Mouse (Mus musculus) MEL (cell line): Measurements from ENCODE around the gene Alox5ap. TPM values are rescaled to one million over a fixed set of nuclear protein-coding genes. Genes with fewer than 3 reads are reported as not detected.
A peak's percentile ranks its signal among the peaks of the same experiment; 100 is the strongest.

Source experiments
- DNase-seq: peaks from one replicate; pipeline ENCODE4 v3.0.0; 2011; ENCODE audit warnings: low read depth, low spot score
- H3K27ac ChIP-seq: 2 replicates; pipeline ENCODE4 v1.5.1; 2012; ENCODE audit warnings: low read depth, mild to moderate bottlenecking, control low read depth, low read length, moderate library complexity; ENCODE audit not compliant: control insufficient read depth
- H3K27me3 ChIP-seq, 2 experiments: fragments of 150-350 bp in 1 of 2; sonication (generic) in 1 of 2; 2 replicates each; pipeline ENCODE4 v1.6.1; 2012; ENCODE audit warnings: low read length in 2 of 2, mild to moderate bottlenecking in 2 of 2, improper control_type of control experiment in 1 of 2, moderate library complexity in 1 of 2; ENCODE audit not compliant: insufficient read depth in 2 of 2, control insufficient read depth in 1 of 2
- H3K36me3 ChIP-seq, 2 experiments: 2 replicates each; pipeline ENCODE4 v1.6.1; 2012 to 2014; ENCODE audit warnings: low read length in 2 of 2, improper control_type of control experiment in 1 of 2, inconsistent platforms in 1 of 2, mild to moderate bottlenecking in 1 of 2; ENCODE audit not compliant: insufficient read depth in 2 of 2, control insufficient read depth in 1 of 2
- H3K4me1 ChIP-seq, 2 experiments: fragments of 150-350 bp in 1 of 2; sonication (generic) in 1 of 2; 2 replicates each; pipeline ENCODE4 v1.6.1; 2012; ENCODE audit warnings: low read length in 2 of 2, improper control_type of control experiment in 1 of 2, mild to moderate bottlenecking in 1 of 2; ENCODE audit not compliant: insufficient read depth in 2 of 2, control insufficient read depth in 1 of 2
- H3K4me3 ChIP-seq, 2 experiments: fragments of 150-350 bp in 1 of 2; sonication (generic) in 1 of 2; 2 replicates each; pipeline ENCODE4 v1.5.1; 2012; ENCODE audit warnings: low read depth in 2 of 2, low read length in 2 of 2, mild to moderate bottlenecking in 2 of 2, moderate library complexity in 2 of 2, control low read depth in 1 of 2, improper control_type of control experiment in 1 of 2; ENCODE audit not compliant: control insufficient read depth in 1 of 2, insufficient read depth in 1 of 2
- H3K79me2 ChIP-seq: 2 replicates; pipeline ENCODE4 v1.6.1; 2012; ENCODE audit warnings: mild to moderate bottlenecking, low read length, moderate library complexity; ENCODE audit not compliant: control insufficient read depth, poor library complexity, insufficient read depth
- H3K9ac ChIP-seq: 2 replicates; pipeline ENCODE4 v1.6.1; 2012; ENCODE audit warnings: low read depth, mild to moderate bottlenecking, control low read depth, low read length, moderate library complexity; ENCODE audit not compliant: control insufficient read depth, poor library complexity, severe bottlenecking
- H3K9me3 ChIP-seq: fragments of 150-350 bp; sonication (generic); replicated peaks from 2 replicates; pipeline ENCODE4 v1.6.1; 2012; ENCODE audit warnings: mild to moderate bottlenecking, low read length, improper control_type of control experiment, moderate library complexity; ENCODE audit not compliant: insufficient read depth
- CHD1 ChIP-seq: IDR thresholded peaks from 2 replicates; pipeline ENCODE4 v1.6.1; 2012; ENCODE audit warnings: low read depth, mild to moderate bottlenecking, inconsistent platforms, low read length, improper control_type of control experiment
- CHD2 ChIP-seq: IDR thresholded peaks from 2 replicates; pipeline ENCODE4 v1.6.1; 2011; ENCODE audit warnings: low read length, improper control_type of control experiment
- CTCF ChIP-seq, 3 experiments: IDR thresholded peaks in 2 of 3; conservative IDR thresholded peaks in 1 of 3; 2 replicates each; pipeline ENCODE4 v1.5.1; 2011 to 2012; ENCODE audit warnings: low read length in 3 of 3, low read depth in 2 of 3, mild to moderate bottlenecking in 2 of 3, improper control_type of control experiment in 1 of 3, inconsistent platforms in 1 of 3, mixed read lengths in 1 of 3, moderate library complexity in 1 of 3; ENCODE audit not compliant: control insufficient read depth in 1 of 3, insufficient read depth in 1 of 3, poor library complexity in 1 of 3, severe bottlenecking in 1 of 3
- ELF1 ChIP-seq: IDR thresholded peaks from 2 replicates; pipeline ENCODE4 v1.6.1; 2014; ENCODE audit warnings: low read depth, mild to moderate bottlenecking, inconsistent platforms, low read length, improper control_type of control experiment, moderate library complexity
- ETS1 ChIP-seq: IDR thresholded peaks from 2 replicates; pipeline ENCODE4 v1.6.1; 2012; ENCODE audit warnings: low read depth, mild to moderate bottlenecking, inconsistent platforms, low read length, improper control_type of control experiment, moderate library complexity
- GATA1 ChIP-seq: IDR thresholded peaks from 2 replicates; pipeline ENCODE4 v1.6.1; 2011; ENCODE audit warnings: low read depth, low read length, improper control_type of control experiment
- HCFC1 ChIP-seq: IDR thresholded peaks from 2 replicates; pipeline ENCODE4 v1.6.1; 2012; ENCODE audit warnings: low read depth, mild to moderate bottlenecking, inconsistent platforms, low read length, improper control_type of control experiment, moderate library complexity
- KAT2A ChIP-seq: conservative IDR thresholded peaks from 2 replicates; pipeline ENCODE4 v1.6.1; 2012; ENCODE audit warnings: low read depth, low read length, improper control_type of control experiment, inconsistent platforms
- MAX ChIP-seq: IDR thresholded peaks from 2 replicates; pipeline ENCODE4 v1.6.1; 2011; ENCODE audit warnings: low read length, improper control_type of control experiment
- MXI1 ChIP-seq: IDR thresholded peaks from 2 replicates; pipeline ENCODE4 v1.6.1; 2011; ENCODE audit warnings: mild to moderate bottlenecking, low read depth, low read length, improper control_type of control experiment
- MYC ChIP-seq: IDR thresholded peaks from 2 replicates; pipeline ENCODE4 v1.6.1; 2011; ENCODE audit warnings: low read depth, mild to moderate bottlenecking, low read length, improper control_type of control experiment, moderate library complexity
- POLR2A ChIP-seq, 2 experiments: IDR thresholded peaks; 2 replicates each; pipeline ENCODE4 v1.6.1; 2011 to 2012; ENCODE audit warnings: low read length in 2 of 2, mild to moderate bottlenecking in 2 of 2, control low read depth in 1 of 2, improper control_type of control experiment in 1 of 2, low read depth in 1 of 2, moderate library complexity in 1 of 2; ENCODE audit not compliant: control insufficient read depth in 1 of 2, insufficient read depth in 1 of 2, poor library complexity in 1 of 2
- POLR2AphosphoS2 ChIP-seq: IDR thresholded peaks from 2 replicates; pipeline ENCODE4 v1.6.1; 2011; ENCODE audit warnings: low read length, improper control_type of control experiment
- RAD21 ChIP-seq: IDR thresholded peaks from 2 replicates; pipeline ENCODE4 v1.6.1; 2011; ENCODE audit warnings: mild to moderate bottlenecking, low read depth, low read length, improper control_type of control experiment
- RCOR1 ChIP-seq: IDR thresholded peaks from 2 replicates; pipeline ENCODE4 v1.6.1; 2012; ENCODE audit warnings: low read depth, mild to moderate bottlenecking, inconsistent platforms, low read length, improper control_type of control experiment
- SIN3A ChIP-seq: IDR thresholded peaks from 2 replicates; pipeline ENCODE4 v1.6.1; 2012; ENCODE audit warnings: low read length, improper control_type of control experiment, inconsistent platforms
- SMC3 ChIP-seq: IDR thresholded peaks from 2 replicates; pipeline ENCODE4 v1.6.1; 2011; ENCODE audit warnings: low read depth, low read length, improper control_type of control experiment
- TAL1 ChIP-seq: IDR thresholded peaks from 2 replicates; pipeline ENCODE4 v1.6.1; 2012; ENCODE audit warnings: mild to moderate bottlenecking, inconsistent platforms, low read length, moderate library complexity, mixed read lengths
- TBP ChIP-seq: IDR thresholded peaks from 2 replicates; pipeline ENCODE4 v1.8.0; 2011; ENCODE audit warnings: low read depth, low read length, improper control_type of control experiment
- TCF12 ChIP-seq: IDR thresholded peaks from 2 replicates; pipeline ENCODE4 v1.6.1; 2014; ENCODE audit warnings: low read depth, mild to moderate bottlenecking, inconsistent platforms, low read length, improper control_type of control experiment, moderate library complexity
- UBTF ChIP-seq: IDR thresholded peaks from 2 replicates; pipeline ENCODE4 v1.6.1; 2012; ENCODE audit warnings: low read depth, mild to moderate bottlenecking, inconsistent platforms, low read length, improper control_type of control experiment, moderate library complexity, borderline replicate concordance; ENCODE audit not compliant: insufficient read depth
- USF1 ChIP-seq: IDR thresholded peaks from 2 replicates; pipeline ENCODE4 v1.6.1; 2014; ENCODE audit warnings: low read depth, mild to moderate bottlenecking, inconsistent platforms, low read length, improper control_type of control experiment, moderate library complexity
- ZKSCAN1 ChIP-seq: IDR thresholded peaks from 2 replicates; pipeline ENCODE4 v1.6.1; 2012; ENCODE audit warnings: low read depth, mild to moderate bottlenecking, inconsistent platforms, low read length, improper control_type of control experiment, moderate library complexity
- ZNF384 ChIP-seq: IDR thresholded peaks from 2 replicates; pipeline ENCODE4 v1.6.1; 2012; ENCODE audit warnings: low read depth, mild to moderate bottlenecking, inconsistent platforms, low read length, improper control_type of control experiment
- polyA plus RNA-seq, 2 experiments: library from polyadenylated mRNA; stranded (reverse) in 1 of 2; unstranded in 1 of 2; fragments of >175 nt in 1 of 2; fragments of >200 nt in 1 of 2; gene quantifications; 2 replicates each; pipeline versions ENCODE4 v1.2.1 to v1.2.4; 2012; ENCODE audit warnings: low replicate concordance in 2 of 2, low read depth in 1 of 2; ENCODE audit not compliant: insufficient read length in 2 of 2, insufficient read depth in 1 of 2, missing spikeins in 1 of 2
- total RNA-seq: library from RNA; depleted of rRNA; stranded (reverse); fragments of 300-350 nt; gene quantifications from 2 replicates; pipeline ENCODE4 v1.2.3, GENCODE M21; 2012

Gene Alox5ap
- total and polyA plus RNA-seq, 3 experiments: 56.4 to 157 TPM; not detected in 1

DNA sequence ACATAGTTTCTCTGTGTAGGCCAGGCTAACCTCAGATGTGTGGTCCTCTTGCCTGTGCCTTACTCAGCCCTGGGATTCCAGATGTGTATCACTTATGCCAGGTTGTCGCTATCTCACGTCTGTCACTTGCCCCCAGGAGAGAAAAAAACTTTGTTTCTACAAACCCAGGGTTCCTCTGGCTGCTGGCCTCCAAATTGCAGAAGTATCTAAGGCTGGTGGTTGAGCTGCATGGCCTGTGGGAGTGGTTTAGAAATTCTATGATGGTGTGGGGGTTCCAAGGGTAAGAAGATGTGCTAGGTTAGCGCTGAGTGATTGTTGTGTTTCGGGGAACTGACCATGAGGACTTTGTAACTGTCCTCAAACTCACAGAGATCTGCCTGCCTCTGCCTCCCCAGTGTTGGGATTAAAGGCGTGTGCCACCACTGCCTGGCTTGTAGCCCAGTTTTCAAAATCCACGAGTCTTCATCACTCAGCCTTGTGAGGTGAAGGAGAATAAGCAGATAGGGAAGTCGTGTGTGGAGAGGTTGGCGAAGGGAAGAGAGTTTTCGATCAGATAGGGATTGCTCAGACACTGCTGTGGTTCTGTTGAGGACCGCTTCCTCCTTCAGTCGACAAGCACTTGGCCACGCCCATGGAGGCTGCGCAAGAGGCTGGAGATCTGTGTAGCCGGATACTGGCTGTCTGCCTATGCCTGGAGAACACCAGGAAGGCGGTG is 10.0 kb downstream of the Alox5ap start (continued):
- TF ChIP-seq TBP: peak; percentile 50; the same call in 1 of the 2 replicates
- TF ChIP-seq TCF12: peak; percentile 48; the same call in 1 of the 2 replicates
- TF ChIP-seq MAX: peak; percentile 70
- no peak for TF ChIP-seq POLR2A (IDR thresholded peaks at IDR 0.05; ENCODE audit: control insufficient read depth in 1 of 2, insufficient read depth in 1 of 2, low read depth in 1 of 2, low read length in 2 of 2, poor library complexity in 1 of 2)
- TF ChIP-seq CHD2: no peak
- 0 out of 2 replicates have a peak, but pooled peaks have one; percentile 15 for TF ChIP-seq SIN3A
- no peak for TF ChIP-seq UBTF
- peak; percentile 69 for TF ChIP-seq MYC
- no peak; the same call in 1 of the 2 replicates for TF ChIP-seq KAT2A
- no peak for TF ChIP-seq CHD1
- TF ChIP-seq RAD21: no peak
- TF ChIP-seq RCOR1: peak; percentile 76
- TF ChIP-seq ZNF384: peak; percentile 73
- TF ChIP-seq USF1: no peak
- peak; percentile 87 for TF ChIP-seq GATA1
- no peak for TF ChIP-seq POLR2AphosphoS2
- TF ChIP-seq ETS1: no peak; the same call in 1 of the 2 replicates
- peak; percentile 67; the same call in 1 of the 2 replicates for TF ChIP-seq MXI1
- no peak for TF ChIP-seq ZKSCAN1
- TF ChIP-seq TAL1: 0 out of 2 replicates have a peak, but pooled peaks have one; percentile 18
- TF ChIP-seq SMC3: no peak

DNA sequence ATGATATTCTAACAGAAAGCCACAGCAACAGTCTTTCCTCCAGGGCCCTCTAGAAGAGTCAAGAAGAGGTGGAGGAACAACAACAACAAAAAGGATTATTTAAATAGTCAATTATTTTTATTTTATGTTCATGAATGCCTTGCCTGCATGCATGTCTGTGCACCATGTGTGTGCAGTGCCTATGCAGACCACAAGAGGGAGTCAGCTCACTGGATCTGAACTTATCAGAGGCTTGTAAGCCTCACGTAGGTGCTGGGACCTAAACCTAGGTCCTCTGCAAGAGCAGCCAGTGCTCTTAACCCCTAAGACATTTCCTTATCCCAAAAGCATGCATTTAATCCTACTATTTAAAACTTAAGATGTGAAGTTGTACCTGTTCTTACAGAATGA is 10.5 kb downstream of the Alox5ap start:
- H3K9ac ChIP-seq: no peak overlapping the region
- no peaks in the 10 kb centered on the region for H3K79me2 ChIP-seq
- H3K27me3 ChIP-seq: no peaks in the 10 kb centered on the region
- DNase-seq: no peak
- TF ChIP-seq SMC3 (peak; percentile 24), HCFC1 (no peak), RAD21 (peak; percentile 39), CTCF (IDR thresholded peaks at IDR 0.05 in 2 of 3, conservative IDR thresholded peaks at IDR 0.05 in 1 of 3; ENCODE audit: control insufficient read depth in 1 of 3, insufficient read depth in 1 of 3, low read depth in 2 of 3, low read length in 3 of 3, poor library complexity in 1 of 3, severe bottlenecking in 1 of 3) (peak; percentile 60 to 65 (median 62)), ELF1 (no peak)
- TF ChIP-seq, all 39 proteins: peak for 3
- Histone ChIP-seq H3K9me3 (no peaks in the 10 kb centered on the region), H3K27ac (peak overlapping the region; percentile 77), H3K4me3 (no peak overlapping the region), H3K4me1 (peaks cover 0 to 10% of the 10 kb centered on the region in 2 experiments; a peak in 2 of 4 replicates), H3K36me3 (peaks cover 0 to 7% of the 10 kb centered on the region in 2 experiments; a peak in 1 of 4 replicates)
